Mouse (Mus musculus) liver, embryonic 14.5 days (tissue): ENCODE results near the gene Ric1.

Source experiments
- CTCF ChIP-seq: IDR thresholded peaks from 2 replicates; pipeline ENCODE4 v1.5.1; 2016; ENCODE audit warnings: antibody characterized with exemption, low read depth, control low read depth
- EP300 ChIP-seq: IDR thresholded peaks from 2 replicates; pipeline ENCODE4 v1.6.1; 2016; ENCODE audit warnings: antibody characterized with exemption, low read depth

DNA sequence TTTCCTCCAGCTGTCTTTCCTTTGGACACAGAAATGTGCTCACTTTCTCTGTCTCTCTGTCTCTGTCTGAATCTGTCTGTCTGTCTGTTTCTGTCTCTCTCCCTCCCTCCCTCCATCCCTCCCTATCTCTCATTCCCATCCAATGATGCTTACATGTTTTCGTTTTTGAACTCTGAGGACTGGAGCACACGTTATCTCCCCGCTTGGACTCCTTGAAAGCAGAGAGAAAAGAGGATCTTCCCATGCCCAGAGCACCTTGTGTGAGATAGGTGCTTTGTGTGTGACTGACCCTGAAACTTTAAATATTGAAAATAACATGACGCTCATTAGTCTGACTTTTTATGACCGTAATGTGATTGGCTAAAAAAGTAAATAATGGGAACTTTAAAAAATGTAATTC lies 49.1 kb upstream of the Ric1 start:
- TF ChIP-seq CTCF (no peak), EP300 (no peak)
